Mouse (Mus musculus) MEL (cell line): Measurements from ENCODE around the gene Hdgfl2. TPM values are rescaled to one million over a fixed set of nuclear protein-coding genes. Genes with fewer than 3 reads are reported as not detected.
"Not testable (repeated sequence)": the region's sequence is repeated elsewhere in the genome, so short reads cannot be mapped to it uniquely, and the experiment has no call there.

Experiments
- DNase-seq: peaks from one replicate; pipeline ENCODE4 v3.0.0; 2011; ENCODE audit warnings: low read depth, low spot score
- H3K27ac ChIP-seq: 2 replicates; pipeline ENCODE4 v1.5.1; 2012; ENCODE audit warnings: low read depth, mild to moderate bottlenecking, control low read depth, low read length, moderate library complexity; ENCODE audit not compliant: control insufficient read depth
- H3K27me3 ChIP-seq, 2 experiments: fragments of 150-350 bp in 1 of 2; sonication (generic) in 1 of 2; 2 replicates each; pipeline ENCODE4 v1.6.1; 2012; ENCODE audit warnings: low read length in 2 of 2, mild to moderate bottlenecking in 2 of 2, improper control_type of control experiment in 1 of 2, moderate library complexity in 1 of 2; ENCODE audit not compliant: insufficient read depth in 2 of 2, control insufficient read depth in 1 of 2
- H3K36me3 ChIP-seq, 2 experiments: 2 replicates each; pipeline ENCODE4 v1.6.1; 2012 to 2014; ENCODE audit warnings: low read length in 2 of 2, improper control_type of control experiment in 1 of 2, inconsistent platforms in 1 of 2, mild to moderate bottlenecking in 1 of 2; ENCODE audit not compliant: insufficient read depth in 2 of 2, control insufficient read depth in 1 of 2
- H3K4me1 ChIP-seq, 2 experiments: fragments of 150-350 bp in 1 of 2; sonication (generic) in 1 of 2; 2 replicates each; pipeline ENCODE4 v1.6.1; 2012; ENCODE audit warnings: low read length in 2 of 2, improper control_type of control experiment in 1 of 2, mild to moderate bottlenecking in 1 of 2; ENCODE audit not compliant: insufficient read depth in 2 of 2, control insufficient read depth in 1 of 2
- H3K4me3 ChIP-seq, 2 experiments: fragments of 150-350 bp in 1 of 2; sonication (generic) in 1 of 2; 2 replicates each; pipeline ENCODE4 v1.5.1; 2012; ENCODE audit warnings: low read depth in 2 of 2, low read length in 2 of 2, mild to moderate bottlenecking in 2 of 2, moderate library complexity in 2 of 2, control low read depth in 1 of 2, improper control_type of control experiment in 1 of 2; ENCODE audit not compliant: control insufficient read depth in 1 of 2, insufficient read depth in 1 of 2
- H3K79me2 ChIP-seq: 2 replicates; pipeline ENCODE4 v1.6.1; 2012; ENCODE audit warnings: mild to moderate bottlenecking, low read length, moderate library complexity; ENCODE audit not compliant: control insufficient read depth, poor library complexity, insufficient read depth
- H3K9ac ChIP-seq: 2 replicates; pipeline ENCODE4 v1.6.1; 2012; ENCODE audit warnings: low read depth, mild to moderate bottlenecking, control low read depth, low read length, moderate library complexity; ENCODE audit not compliant: control insufficient read depth, poor library complexity, severe bottlenecking
- H3K9me3 ChIP-seq: fragments of 150-350 bp; sonication (generic); replicated peaks from 2 replicates; pipeline ENCODE4 v1.6.1; 2012; ENCODE audit warnings: mild to moderate bottlenecking, low read length, improper control_type of control experiment, moderate library complexity; ENCODE audit not compliant: insufficient read depth
- CHD1 ChIP-seq: IDR thresholded peaks from 2 replicates; pipeline ENCODE4 v1.6.1; 2012; ENCODE audit warnings: low read depth, mild to moderate bottlenecking, inconsistent platforms, low read length, improper control_type of control experiment
- CHD2 ChIP-seq: IDR thresholded peaks from 2 replicates; pipeline ENCODE4 v1.6.1; 2011; ENCODE audit warnings: low read length, improper control_type of control experiment
- CTCF ChIP-seq, 3 experiments: IDR thresholded peaks in 2 of 3; conservative IDR thresholded peaks in 1 of 3; 2 replicates each; pipeline ENCODE4 v1.5.1; 2011 to 2012; ENCODE audit warnings: low read length in 3 of 3, low read depth in 2 of 3, mild to moderate bottlenecking in 2 of 3, improper control_type of control experiment in 1 of 3, inconsistent platforms in 1 of 3, mixed read lengths in 1 of 3, moderate library complexity in 1 of 3; ENCODE audit not compliant: control insufficient read depth in 1 of 3, insufficient read depth in 1 of 3, poor library complexity in 1 of 3, severe bottlenecking in 1 of 3
- ETS1 ChIP-seq: IDR thresholded peaks from 2 replicates; pipeline ENCODE4 v1.6.1; 2012; ENCODE audit warnings: low read depth, mild to moderate bottlenecking, inconsistent platforms, low read length, improper control_type of control experiment, moderate library complexity
- GABPA ChIP-seq: IDR thresholded peaks from 2 replicates; pipeline ENCODE4 v1.6.1; 2012; ENCODE audit warnings: low read depth, mild to moderate bottlenecking, inconsistent platforms, low read length, improper control_type of control experiment, moderate library complexity
- GATA1 ChIP-seq: IDR thresholded peaks from 2 replicates; pipeline ENCODE4 v1.6.1; 2011; ENCODE audit warnings: low read depth, low read length, improper control_type of control experiment
- HCFC1 ChIP-seq: IDR thresholded peaks from 2 replicates; pipeline ENCODE4 v1.6.1; 2012; ENCODE audit warnings: low read depth, mild to moderate bottlenecking, inconsistent platforms, low read length, improper control_type of control experiment, moderate library complexity
- KAT2A ChIP-seq: conservative IDR thresholded peaks from 2 replicates; pipeline ENCODE4 v1.6.1; 2012; ENCODE audit warnings: low read depth, low read length, improper control_type of control experiment, inconsistent platforms
- MAX ChIP-seq: IDR thresholded peaks from 2 replicates; pipeline ENCODE4 v1.6.1; 2011; ENCODE audit warnings: low read length, improper control_type of control experiment
- MAZ ChIP-seq: IDR thresholded peaks from 2 replicates; pipeline ENCODE4 v1.6.1; 2012; ENCODE audit warnings: low read depth, mild to moderate bottlenecking, inconsistent platforms, low read length, improper control_type of control experiment
- MEF2A ChIP-seq: IDR thresholded peaks from 2 replicates; pipeline ENCODE4 v1.6.1; 2014; ENCODE audit warnings: low read depth, mild to moderate bottlenecking, inconsistent platforms, low read length, improper control_type of control experiment; ENCODE audit not compliant: poor library complexity, insufficient replicate concordance, severe bottlenecking; ENCODE audit errors: extremely low read depth
- MXI1 ChIP-seq: IDR thresholded peaks from 2 replicates; pipeline ENCODE4 v1.6.1; 2011; ENCODE audit warnings: mild to moderate bottlenecking, low read depth, low read length, improper control_type of control experiment
- MYB ChIP-seq: IDR thresholded peaks from 2 replicates; pipeline ENCODE4 v1.6.1; 2011; ENCODE audit warnings: mild to moderate bottlenecking, low read depth, low read length, improper control_type of control experiment
- NELFE ChIP-seq: IDR thresholded peaks from 2 replicates; pipeline ENCODE4 v1.6.1; 2011; ENCODE audit warnings: low read depth, low read length, improper control_type of control experiment
- NRF1 ChIP-seq: IDR thresholded peaks from 2 replicates; pipeline ENCODE4 v1.6.1; 2014; ENCODE audit warnings: low read depth, mild to moderate bottlenecking, inconsistent platforms, low read length, improper control_type of control experiment, moderate library complexity; ENCODE audit not compliant: poor library complexity, insufficient read depth, severe bottlenecking
- POLR2A ChIP-seq, 2 experiments: IDR thresholded peaks; 2 replicates each; pipeline ENCODE4 v1.6.1; 2011 to 2012; ENCODE audit warnings: low read length in 2 of 2, mild to moderate bottlenecking in 2 of 2, control low read depth in 1 of 2, improper control_type of control experiment in 1 of 2, low read depth in 1 of 2, moderate library complexity in 1 of 2; ENCODE audit not compliant: control insufficient read depth in 1 of 2, insufficient read depth in 1 of 2, poor library complexity in 1 of 2
- POLR2AphosphoS2 ChIP-seq: IDR thresholded peaks from 2 replicates; pipeline ENCODE4 v1.6.1; 2011; ENCODE audit warnings: low read length, improper control_type of control experiment
- POLR2AphosphoS5 ChIP-seq: IDR thresholded peaks from 2 replicates; pipeline ENCODE4 v1.6.1; 2012; ENCODE audit warnings: low read depth, borderline replicate concordance, mild to moderate bottlenecking, inconsistent platforms, low read length, moderate library complexity, mixed read lengths
- SIN3A ChIP-seq: IDR thresholded peaks from 2 replicates; pipeline ENCODE4 v1.6.1; 2012; ENCODE audit warnings: low read length, improper control_type of control experiment, inconsistent platforms
- TBP ChIP-seq: IDR thresholded peaks from 2 replicates; pipeline ENCODE4 v1.8.0; 2011; ENCODE audit warnings: low read depth, low read length, improper control_type of control experiment
- UBTF ChIP-seq: IDR thresholded peaks from 2 replicates; pipeline ENCODE4 v1.6.1; 2012; ENCODE audit warnings: low read depth, mild to moderate bottlenecking, inconsistent platforms, low read length, improper control_type of control experiment, moderate library complexity, borderline replicate concordance; ENCODE audit not compliant: insufficient read depth
- USF1 ChIP-seq: IDR thresholded peaks from 2 replicates; pipeline ENCODE4 v1.6.1; 2014; ENCODE audit warnings: low read depth, mild to moderate bottlenecking, inconsistent platforms, low read length, improper control_type of control experiment, moderate library complexity
- ZMIZ1 ChIP-seq: IDR thresholded peaks from 2 replicates; pipeline ENCODE4 v1.6.1; 2012; ENCODE audit warnings: low read depth, mild to moderate bottlenecking, inconsistent platforms, low read length, improper control_type of control experiment, moderate library complexity
- ZNF384 ChIP-seq: IDR thresholded peaks from 2 replicates; pipeline ENCODE4 v1.6.1; 2012; ENCODE audit warnings: low read depth, mild to moderate bottlenecking, inconsistent platforms, low read length, improper control_type of control experiment
- polyA plus RNA-seq, 2 experiments: library from polyadenylated mRNA; stranded (reverse) in 1 of 2; unstranded in 1 of 2; fragments of >175 nt in 1 of 2; fragments of >200 nt in 1 of 2; gene quantifications; 2 replicates each; pipeline versions ENCODE4 v1.2.1 to v1.2.4; 2012; ENCODE audit warnings: low replicate concordance in 2 of 2, low read depth in 1 of 2; ENCODE audit not compliant: insufficient read length in 2 of 2, insufficient read depth in 1 of 2, missing spikeins in 1 of 2
- total RNA-seq: library from RNA; depleted of rRNA; stranded (reverse); fragments of 300-350 nt; gene quantifications from 2 replicates; pipeline ENCODE4 v1.2.3, GENCODE M21; 2012

Gene Hdgfl2
- total and polyA plus RNA-seq, 3 experiments, result 71.9 to 132 TPM; not detected in 1

DNA sequence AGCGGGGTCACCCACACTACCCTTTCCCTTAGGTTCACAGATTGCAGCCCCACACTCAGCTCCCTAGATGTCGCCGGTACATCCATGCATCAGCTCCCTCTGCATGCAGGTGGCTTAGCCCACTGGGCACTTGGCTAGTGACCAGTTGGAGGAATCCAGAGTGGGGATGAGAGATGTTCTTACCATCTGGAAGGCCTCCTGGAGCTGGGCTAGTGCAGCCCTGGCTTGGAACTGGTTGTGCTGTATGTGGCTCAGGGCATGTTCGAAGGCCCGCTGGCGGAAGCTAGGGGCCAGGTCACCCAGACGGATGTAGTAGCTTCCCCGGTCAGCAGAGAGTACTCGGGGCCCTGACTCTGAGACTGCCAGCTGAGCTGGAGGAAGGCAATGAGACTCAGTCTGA is 23.5 kb downstream of the Hdgfl2 start:
- no peak for DNase-seq

DNA sequence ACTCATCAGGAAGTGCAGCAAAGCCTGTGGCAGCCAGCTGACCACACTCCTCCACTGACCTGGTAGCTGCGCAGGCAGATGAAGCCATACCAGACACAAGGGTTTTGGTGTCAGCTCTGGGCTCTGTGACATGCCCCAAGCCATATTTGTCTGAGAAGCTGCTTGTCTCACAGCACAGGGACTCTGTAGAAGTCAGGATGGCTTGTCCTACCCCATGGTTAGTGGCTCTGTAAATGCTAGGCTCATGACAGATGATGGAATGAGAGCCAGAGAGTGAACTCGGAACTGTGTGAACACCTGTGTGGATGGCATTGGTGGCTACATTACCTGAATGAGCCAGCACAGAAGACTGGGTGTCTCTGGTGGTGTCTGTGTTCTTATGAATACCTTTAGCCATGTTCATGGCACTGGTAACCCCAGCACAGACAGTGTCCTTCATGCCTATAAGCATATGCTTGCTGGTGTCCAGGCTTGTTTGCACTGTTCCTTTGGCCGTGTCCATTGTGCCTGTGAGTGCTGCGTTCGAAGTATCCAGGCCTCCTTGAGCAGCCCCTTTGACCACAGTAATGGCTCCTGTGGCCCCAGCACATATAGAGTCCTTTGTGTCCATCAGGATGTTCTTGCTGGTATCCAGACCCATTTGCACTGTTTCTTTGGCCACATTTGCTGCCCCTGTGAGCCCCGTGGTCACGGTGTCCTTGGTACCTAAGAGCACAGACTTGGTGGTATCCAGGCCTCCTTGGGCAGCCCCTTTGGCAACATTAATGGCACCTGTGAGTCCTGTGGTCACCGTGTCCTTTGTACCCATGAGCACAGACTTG is 24.2 kb downstream of the Hdgfl2 start:
- Histone ChIP-seq H3K27ac (no peak overlapping the region), H3K36me3 (no peaks in the 10 kb centered on the region; a peak in 1 of 4 replicates)

More for the DNA sequence above, 23.5 kb downstream of the Hdgfl2 start:
- Histone ChIP-seq H3K79me2 (no peaks in the 10 kb centered on the region), H3K4me3 (no peak overlapping the region), H3K27me3 (no peaks in the 10 kb centered on the region), H3K4me1 (no peaks in the 10 kb centered on the region), H3K36me3 (no peaks in the 10 kb centered on the region; a peak in 1 of 4 replicates), H3K9me3 (no peaks in the 10 kb centered on the region), H3K9ac (no peak overlapping the region), H3K27ac (no peak overlapping the region)
- TF ChIP-seq SIN3A (no peak), NRF1 (no peak), ZMIZ1 (no peak), POLR2AphosphoS5 (no peak), MAX (no peak), CHD2 (no peak), POLR2A (IDR thresholded peaks at IDR 0.05; ENCODE audit: control insufficient read depth in 1 of 2, insufficient read depth in 1 of 2, low read depth in 1 of 2, low read length in 2 of 2, poor library complexity in 1 of 2) (no peak), MYB (no peak), HCFC1 (no peak), ETS1 (no peak), CHD1 (no peak), MAZ (no peak), USF1 (no peak), GABPA (no peak), TBP (no peak), ZNF384 (no peak), NELFE (no peak), GATA1 (no peak)

DNA sequence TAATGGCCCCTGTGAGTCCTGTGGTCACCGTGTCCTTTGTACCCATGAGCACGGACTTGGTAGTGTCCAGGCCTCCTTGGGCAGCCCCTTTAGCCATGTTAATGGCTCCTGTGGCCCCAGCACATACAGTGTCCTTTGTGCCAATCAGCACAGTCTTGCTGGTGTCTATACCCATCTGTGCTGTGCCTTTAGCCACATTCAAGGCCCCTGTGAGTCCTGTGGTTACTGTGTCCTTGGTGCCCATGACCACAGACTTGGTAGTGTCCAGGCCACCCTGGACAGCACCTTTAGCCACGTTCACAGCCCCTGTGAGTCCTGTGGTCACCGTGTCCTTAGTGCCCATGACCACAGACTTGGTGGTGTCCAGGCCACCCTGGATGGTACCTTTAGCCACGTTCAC is 25.4 kb downstream of the Hdgfl2 start:
- not testable (repeated sequence) for H3K4me1 ChIP-seq, H3K4me3 ChIP-seq, H3K9me3 ChIP-seq, DNase-seq, H3K79me2 ChIP-seq, H3K27me3 ChIP-seq, H3K27ac ChIP-seq, H3K36me3 ChIP-seq, H3K9ac ChIP-seq

More for the DNA sequence above, 24.2 kb downstream of the Hdgfl2 start:
- H3K27me3 ChIP-seq, result no peaks in the 10 kb centered on the region
- TF ChIP-seq USF1, result no peak
- no peak for TF ChIP-seq ETS1
- no peak for TF ChIP-seq GATA1
- no peak for TF ChIP-seq MAZ
- no peak for TF ChIP-seq POLR2AphosphoS2
- no peak for TF ChIP-seq CTCF (IDR thresholded peaks at IDR 0.05 in 2 of 3, conservative IDR thresholded peaks at IDR 0.05 in 1 of 3; ENCODE audit: control insufficient read depth in 1 of 3, insufficient read depth in 1 of 3, low read depth in 2 of 3, low read length in 3 of 3, poor library complexity in 1 of 3, severe bottlenecking in 1 of 3)
- no peak for TF ChIP-seq MXI1
- TF ChIP-seq UBTF, result no peak
- no peak for TF ChIP-seq POLR2A (IDR thresholded peaks at IDR 0.05; ENCODE audit: control insufficient read depth in 1 of 2, insufficient read depth in 1 of 2, low read depth in 1 of 2, low read length in 2 of 2, poor library complexity in 1 of 2)
- TF ChIP-seq KAT2A, result no peak
- no peak for TF ChIP-seq MEF2A
- TF ChIP-seq ZNF384, result no peak
- no peak overlapping the region for H3K9ac ChIP-seq
- no peaks in the 10 kb centered on the region for H3K79me2 ChIP-seq
- no peak overlapping the region for H3K4me3 ChIP-seq
- H3K4me1 ChIP-seq, result no peaks in the 10 kb centered on the region
- no peaks in the 10 kb centered on the region for H3K9me3 ChIP-seq
- no peak for DNase-seq
